Mouse (Mus musculus): ENCODE measurements around the gene Prm2. TPM values are rescaled to one million over a fixed set of nuclear protein-coding genes. Genes with fewer than 3 reads are reported as not detected.
"Not testable (repeated sequence)": the region's sequence is repeated elsewhere in the genome, so short reads cannot be mapped to it uniquely, and the experiment has no call there.

The Prm2 gene
- total RNA-seq, 2 experiments from 2014 or later: not detected

DNA sequence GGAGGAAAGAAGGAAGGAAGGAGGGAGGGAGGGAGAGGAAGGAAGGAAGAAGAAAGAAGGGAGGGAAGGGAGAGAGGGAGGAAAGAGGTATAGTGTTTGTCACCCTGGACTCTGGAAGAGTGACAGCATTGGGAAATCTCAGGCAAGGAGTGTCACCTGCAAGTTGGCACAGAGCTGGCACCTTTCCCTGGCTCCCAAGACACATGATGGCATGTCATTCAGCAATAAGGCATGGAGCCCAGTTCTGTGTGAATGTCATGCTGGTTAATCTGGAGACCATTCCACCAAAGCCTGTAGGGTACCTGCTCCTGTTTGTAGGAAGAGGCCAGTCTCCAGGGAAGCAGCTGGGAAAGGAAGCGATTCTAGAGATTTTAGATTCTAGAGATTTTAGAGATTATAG lies 14.4 kb upstream of the Prm2 start:
- DNase-seq: no peak

DNA sequence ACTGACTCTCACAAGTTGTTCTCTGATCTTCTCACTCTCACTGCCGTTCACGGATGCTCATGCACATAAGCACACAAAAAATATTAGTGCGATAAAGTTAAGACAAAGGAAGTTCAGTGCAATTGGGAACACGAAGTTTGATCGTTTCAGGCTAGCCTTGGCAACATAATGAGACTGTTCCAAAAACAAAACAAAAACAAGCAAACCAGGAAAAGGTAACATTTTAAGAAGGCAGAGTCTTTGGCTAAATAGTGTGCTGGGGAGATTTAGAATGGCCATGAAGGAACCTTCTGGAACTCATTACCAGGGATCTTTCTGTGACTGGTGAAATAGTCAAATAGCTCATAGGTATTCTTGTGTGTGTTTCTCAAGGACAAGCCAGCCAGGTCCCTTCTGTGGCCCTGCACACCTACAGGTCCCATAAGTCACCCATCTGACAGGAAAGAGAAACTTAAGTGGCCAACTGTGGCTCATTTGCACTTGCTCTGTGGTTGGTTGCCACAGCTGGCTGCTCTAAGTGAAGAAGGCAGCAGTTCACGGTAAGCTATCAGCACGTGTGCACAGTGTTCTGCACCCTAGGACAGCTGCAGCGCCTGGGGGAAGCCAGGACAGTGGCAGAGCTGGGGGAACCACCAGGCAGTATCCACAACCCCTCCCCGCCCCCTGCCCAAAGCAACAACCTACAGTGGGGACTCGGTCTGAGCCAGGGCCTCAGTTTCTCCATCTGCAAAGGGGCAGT lies 10.0 kb upstream of the Prm2 start, which contains the start of gene Prm1:
TSS of gene Prm1 (minus strand) at position 51 of the 739 bp plus-strand sequence.
- no peak for DNase-seq

DNA sequence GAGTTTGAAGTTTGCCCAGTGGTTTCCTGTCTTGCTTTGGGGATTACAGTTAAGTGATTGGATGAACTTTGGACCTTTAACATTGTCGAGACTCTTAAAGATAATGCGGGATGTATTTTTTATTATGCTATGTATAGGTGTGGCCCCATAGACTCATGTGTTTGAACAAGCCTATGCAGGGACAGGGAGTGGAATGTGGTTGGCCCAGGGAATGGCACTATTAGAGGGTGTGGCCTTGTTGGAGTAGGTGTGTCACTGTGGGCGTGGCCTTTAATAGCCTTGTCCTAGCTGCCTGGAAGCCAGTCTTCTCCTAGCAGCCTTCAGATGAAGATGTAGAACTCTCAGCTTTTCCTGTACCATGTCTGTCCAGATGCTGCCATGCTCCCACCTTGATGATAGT lies 6.5 kb upstream of the Prm2 start:
- not testable (repeated sequence) for DNase-seq

DNA sequence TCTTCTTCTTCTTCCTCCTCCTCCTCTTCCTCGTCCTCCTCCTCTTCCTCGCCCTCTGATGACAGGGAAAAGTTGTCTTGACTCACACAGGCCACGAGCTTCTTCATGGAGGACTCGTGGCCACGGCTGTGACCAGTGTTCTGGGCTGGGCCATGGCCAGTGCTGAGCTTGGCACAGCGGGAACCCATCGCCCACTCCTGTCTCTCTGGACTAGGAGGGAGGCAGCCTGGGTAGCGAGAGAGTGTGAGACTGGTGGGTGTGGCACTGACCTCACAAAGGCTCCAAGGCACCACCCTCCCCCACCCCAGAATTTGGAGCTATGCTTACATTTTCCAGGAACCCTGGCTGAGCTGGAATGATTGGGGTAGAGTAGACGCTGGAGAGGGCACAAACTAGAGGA lies 5.2 kb downstream of the Prm2 start, which contains the start of gene Prm3:
TSS of gene Prm3 (minus strand) at position 213 of the 400 bp plus-strand sequence.
- no peak for DNase-seq

DNA sequence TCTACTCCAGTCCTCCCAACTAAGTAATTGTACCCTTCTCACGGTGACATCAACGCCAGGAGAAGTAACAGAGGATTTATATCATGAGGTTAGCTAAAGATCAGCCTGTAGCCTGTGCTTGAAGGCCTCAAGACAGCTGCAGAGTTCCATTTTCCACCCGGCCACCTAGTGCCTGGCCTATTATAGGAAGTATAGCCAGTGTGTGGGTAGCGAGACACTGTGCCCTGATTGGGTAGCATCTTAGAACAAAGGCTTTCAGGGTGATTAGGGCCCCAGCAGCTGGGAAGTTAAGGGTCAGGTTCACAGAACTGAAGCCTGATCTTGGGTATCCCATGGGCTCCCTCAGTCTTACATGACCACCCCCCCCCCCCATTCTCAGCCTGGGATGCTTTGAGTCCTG lies 7.1 kb downstream of the Prm2 start:
- DNase-seq: no peak

DNA sequence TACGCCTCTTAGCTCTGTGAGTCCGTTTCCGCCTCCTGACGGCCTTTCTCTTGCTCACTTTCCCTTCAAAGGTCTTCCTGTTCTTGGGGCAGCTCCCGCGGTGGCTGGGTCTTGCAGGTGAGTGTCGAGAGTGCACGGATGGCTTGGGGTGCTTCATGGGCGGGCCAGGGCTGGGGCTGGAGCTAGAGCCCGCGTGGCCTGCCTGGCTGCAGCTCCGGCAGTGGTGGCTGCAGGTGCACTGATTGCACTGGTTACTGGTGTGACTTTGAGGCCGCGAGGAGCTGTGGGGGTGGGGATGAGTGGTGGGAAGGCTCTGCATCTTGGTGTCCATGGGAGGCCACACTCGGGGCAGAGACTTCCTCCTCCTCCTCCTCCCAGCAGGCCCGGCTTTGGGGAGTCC lies 7.7 kb downstream of the Prm2 start, which contains the start of gene Tnp2:
TSS of gene Tnp2 (minus strand) at position 390 of the 400 bp plus-strand sequence.
- no peak for DNase-seq

DNA sequence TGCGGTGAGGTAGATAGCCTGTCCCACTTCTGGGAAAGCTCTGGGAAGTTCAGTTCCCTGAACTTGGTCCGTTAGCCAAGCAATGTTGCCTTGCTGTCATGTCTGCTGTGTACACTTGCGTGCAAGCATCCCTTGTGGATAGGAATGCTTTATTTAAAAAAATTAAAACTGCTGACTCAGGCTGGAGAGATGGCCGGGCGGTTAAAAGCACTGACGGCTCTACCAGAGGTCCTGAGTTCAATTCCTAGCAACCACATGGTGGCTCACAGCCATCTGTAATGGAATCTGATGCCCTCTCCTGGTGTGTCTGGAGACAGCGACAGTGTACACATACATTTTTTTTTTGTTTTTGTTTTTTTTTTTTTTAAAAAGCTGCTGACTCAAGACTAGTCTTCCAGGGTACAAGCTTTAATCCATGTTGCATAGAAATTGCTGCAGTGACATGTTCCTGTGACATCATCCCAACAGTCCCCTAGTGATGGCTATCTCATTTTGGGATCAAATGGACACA lies 8.3 kb downstream of the Prm2 start:
- no peak for DNase-seq

DNA sequence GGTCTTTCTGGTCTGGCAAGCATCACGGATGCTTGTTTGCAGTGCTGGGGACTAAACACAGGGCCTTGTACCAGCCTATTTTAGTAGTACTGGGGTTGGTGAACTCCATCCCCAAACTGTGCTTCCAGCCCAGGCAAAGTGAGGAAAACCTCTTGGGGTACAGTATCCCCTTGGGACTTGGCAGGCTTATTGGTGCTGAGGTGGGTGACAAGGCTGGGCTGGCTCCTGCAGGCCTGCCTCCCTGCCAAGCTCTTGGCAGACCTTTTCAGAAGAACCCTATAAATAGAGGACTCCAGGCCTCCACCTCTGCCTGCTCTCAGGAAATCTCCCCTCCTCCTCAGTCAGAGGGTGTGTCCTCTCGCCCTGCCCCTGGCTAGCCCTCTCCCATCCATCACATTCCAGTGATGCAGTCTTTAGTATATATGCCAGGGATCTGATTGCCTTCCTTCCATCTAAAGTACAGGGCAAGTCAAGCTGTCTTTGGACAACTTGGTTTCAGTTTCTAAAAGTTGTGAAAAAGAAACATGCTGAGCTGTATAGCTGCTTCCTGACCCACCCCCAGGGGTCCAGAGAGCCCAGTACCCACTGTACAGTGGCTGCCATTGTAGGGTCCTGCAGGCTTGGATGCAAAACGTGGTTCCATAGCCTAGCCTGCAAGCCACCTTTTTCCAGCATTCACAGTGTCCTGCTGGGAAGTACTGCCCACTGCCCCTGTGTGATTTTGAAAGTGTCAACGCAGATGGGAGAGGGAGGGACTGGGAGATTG lies 9.0 kb downstream of the Prm2 start:
- DNase-seq: peak; percentile 54

DNA sequence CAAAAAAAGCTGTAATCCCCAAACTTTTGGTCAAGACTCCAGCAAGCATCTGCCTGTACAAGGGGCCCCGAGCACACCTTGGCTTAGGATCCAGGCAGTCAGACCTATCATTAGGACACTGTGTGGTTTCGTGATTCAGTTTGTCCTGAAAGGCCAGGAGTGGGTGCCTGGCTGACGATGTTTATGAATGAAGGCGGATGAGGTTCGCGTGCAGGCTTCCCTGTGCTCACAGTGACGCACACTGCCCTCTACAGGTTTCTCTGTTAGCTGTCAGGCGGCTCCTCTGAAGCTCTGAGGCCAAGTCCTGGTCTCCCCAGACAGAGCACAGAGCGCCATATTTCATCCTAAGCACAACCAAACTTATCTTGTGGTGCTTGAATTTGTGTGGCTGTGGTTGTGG lies 9.6 kb downstream of the Prm2 start:
- DNase-seq: peak; percentile 88

DNA sequence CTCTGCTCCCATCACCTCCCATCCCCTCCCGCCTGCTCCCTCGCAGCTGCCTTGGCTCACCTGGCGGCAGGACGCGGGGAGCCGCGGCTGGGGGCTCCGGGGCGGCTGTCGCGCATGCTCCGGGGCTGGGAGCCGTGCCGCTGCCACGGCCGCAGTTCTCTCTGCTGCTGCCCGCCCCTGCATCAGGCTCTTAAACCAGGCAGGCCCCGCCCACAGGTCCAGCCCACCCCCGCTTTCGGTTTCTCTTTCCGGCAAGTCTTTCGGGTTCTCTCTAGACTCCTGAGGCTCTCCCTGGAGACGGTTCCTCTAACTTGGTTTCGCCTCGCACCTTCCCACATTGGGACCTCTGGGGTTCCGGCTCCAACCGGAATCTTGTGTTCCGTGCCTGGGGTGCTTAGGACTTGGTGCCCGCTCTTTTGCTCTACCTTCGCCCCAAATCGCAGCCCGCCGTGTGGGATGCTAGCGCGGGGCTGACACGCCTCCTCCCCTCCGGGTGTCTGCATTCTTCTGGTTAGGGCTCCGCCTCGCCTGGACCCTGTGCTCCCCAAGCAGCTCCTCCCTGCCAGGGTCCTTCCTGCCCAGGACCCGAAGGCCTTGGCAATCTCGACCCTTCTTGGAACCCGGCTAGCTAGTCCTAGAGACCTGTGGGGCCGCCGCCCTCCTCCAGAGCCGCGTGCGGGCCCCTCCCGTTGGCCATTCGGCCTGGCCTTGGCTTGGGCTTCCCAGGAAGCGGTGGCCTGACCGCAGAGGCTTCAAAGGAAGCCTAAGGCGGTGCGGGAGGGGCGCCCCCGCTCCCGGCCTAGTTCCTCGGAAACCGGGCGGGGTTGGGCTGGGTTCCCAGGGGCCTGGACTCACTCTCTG lies 10.3 kb downstream of the Prm2 start, which contains the start of gene Socs1:
TSS of gene Socs1 (minus strand) at position 166 of the 861 bp plus-strand sequence.
- DNase-seq: peak; percentile 90

DNA sequence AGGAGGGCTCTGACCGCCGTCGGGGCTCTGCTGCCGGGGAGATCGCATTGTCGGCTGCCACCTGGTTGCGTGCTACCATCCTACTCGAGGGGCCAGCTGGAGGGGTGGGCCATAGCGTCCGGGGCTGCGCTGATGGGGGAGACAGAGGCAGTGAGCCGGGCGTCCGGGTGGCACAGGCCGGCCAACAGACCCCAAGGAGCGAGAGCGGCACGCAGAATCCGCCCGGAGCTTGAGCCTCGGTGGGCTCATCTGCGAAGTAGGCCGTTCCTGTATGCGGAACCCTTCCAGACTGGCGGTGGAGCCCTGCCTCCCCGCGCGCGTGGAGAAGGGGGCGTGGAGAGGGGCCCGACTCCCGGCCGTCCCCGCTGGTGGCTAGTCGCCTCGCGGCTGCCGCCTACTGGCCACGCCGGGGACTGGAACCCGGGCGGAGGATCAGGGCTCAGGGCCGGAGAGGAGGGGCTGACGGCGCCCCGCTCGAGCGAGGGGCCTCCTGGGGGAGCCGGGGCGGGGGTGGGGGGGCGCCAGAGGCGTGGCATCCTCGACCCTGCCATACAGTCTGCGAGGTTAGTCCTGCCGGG lies 11.1 kb downstream of the Prm2 start:
- DNase-seq: peak; percentile 97

DNA sequence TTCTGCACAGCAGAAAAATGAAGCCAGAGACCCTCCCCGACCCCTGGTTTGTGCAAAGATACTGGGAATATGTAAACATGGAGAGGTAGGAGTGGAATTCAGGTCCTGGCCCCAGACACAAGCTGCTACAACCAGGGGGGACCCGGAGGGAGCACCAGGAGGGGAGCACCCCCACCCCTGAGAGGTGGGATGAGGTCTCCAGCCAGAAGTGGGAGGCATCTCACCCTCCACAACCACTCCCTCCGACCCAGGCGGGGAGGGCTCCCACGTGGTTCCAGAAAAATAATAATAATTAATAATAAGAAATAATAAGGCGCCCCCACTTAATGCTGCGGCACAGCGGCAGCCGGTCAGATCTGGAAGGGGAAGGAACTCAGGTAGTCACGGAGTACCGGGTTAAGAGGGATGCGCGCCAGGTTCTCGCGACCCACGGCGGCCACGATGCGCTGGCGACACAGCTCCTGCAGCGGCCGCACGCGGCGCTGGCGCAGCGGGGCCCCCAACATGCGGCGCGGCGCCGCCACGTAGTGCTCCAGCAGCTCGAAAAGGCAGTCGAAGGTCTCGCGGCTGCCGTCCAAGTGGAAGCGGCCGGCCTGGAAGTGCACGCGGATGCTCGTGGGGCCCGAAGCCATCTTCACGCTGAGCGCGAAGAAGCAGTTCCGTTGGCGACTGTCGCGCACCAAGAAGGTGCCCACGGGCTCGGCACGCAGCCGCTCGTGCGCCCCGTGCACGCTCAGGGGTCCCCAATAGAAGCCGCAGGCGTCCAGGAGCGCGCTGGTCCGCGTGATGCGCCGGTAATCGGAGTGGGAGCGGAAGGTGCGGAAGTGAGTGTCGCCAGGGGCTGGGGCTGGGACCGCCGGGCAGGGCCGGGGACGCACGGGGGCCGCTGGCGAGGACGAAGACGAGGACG lies 11.8 kb downstream of the Prm2 start:
- peak; percentile 56 for DNase-seq

DNA sequence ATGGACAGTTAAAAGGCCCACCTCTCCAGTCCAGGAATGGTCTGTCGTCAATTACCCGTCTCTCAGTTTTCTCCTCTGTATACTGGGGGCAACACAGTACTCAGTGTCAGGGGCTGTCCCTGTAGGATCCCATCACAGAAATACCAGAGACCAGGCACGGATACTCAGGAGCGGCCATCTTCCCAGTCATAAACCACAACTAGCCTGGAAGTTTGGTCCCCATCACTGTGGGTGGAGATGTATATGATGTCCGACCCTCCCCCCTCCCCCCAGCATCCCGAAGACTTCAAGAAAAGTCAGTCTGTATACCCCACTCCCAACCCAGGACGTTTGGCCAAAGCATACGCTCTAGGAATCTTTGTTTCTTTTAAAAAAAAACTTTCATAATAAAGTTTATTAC lies 12.5 kb downstream of the Prm2 start:
- no peak for DNase-seq

DNA sequence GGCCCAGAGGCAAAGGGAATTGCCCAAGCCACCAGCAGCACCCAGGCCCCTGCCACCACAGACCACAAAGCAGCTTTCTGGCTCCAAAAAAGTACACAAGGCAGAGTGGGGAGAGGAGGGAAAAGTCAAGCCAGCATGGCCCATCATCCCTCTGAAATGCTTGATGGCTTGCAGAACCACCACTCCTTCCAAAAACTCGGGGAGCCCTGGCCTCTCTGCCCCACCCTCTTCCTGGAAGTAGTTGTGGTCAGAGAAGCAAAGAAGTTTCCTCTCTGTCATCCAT lies 12.8 kb downstream of the Prm2 start:
- no peak for DNase-seq

DNA sequence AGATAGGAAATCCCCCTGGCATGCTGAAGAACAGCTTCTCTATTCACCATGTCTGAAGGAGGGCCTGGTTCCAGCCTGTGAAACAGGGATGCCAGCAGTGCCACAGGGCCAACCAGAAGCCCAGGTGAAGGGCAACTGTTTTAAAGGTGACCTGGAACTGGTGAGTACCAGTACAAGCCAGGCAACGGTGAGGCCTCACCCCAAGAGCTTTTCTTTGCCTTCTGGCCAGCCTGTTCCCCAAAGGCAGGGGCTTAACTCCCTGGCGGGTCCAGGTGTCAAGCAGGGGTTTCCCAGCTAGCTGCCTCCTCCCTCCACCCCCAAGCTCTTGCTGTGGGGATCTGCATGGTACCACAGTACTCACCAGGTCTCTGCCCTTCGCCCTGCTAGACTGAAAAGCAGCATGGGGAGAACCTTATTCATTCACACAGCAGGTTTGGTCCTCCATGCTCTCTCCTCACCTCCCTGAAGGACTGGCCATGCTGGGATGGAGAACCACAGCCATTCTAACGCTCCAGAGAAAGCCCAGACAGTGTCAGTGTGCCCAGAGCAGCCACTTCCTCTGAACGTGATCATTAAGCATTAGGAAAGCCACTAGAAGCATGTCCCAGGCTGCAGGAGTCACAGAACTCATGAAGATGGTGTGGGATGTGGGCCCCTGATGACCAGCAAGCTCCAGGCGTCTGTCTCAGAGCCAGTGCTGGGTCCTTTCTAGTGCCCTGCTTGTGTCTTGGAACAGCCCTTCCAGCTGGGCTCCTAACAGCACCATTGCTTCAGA lies 13.4 kb downstream of the Prm2 start:
- no peak for DNase-seq

DNA sequence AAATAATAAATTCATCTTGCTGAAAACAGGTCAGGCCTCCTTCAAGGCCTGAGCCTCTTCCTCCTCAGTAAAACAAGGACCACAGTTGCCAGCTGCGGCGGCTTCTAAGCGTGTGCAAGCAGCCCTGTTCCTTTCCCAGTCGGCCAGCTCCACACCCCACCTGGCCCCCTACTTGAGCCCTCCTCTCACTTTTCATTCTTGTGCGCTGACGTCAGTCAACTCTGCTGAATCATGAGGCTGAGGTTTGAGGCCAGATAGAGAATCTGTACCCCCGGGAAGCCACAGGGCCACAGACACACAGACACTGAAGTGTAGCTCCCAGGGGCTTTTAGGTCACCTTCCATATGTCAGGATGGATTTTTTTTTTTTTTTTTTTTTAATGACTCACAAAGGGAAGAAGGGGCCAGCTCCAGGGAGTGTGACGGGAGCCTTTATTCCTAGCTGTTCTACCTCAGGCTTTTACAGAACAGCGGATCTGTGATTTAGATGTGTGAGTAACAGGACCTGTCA lies 14.0 kb downstream of the Prm2 start:
- DNase-seq: no peak

DNA sequence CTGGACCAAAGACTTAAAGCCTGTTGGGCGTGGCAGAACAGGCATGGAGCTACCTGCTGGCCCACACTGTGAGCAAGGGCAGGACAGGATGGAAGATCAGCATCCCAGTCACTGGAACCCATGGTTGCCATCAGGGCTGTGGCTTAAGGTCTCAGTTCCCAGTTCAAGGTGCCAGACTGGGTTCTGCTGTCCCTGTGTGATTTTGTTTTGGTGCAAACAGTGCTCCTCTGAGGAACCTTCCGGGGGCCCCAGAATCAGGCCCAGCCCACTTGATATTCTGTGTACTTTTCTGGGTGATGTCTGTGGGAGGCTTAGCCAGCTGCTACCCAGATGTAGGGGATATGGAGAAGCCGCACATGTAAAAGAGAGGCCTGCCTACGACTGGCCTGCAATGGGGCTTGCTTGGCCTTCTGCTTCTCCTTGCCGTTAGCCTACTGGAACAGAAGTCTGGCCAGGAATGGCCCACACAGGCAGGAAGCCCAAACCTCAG lies 15.3 kb downstream of the Prm2 start:
- no peak for DNase-seq

DNA sequence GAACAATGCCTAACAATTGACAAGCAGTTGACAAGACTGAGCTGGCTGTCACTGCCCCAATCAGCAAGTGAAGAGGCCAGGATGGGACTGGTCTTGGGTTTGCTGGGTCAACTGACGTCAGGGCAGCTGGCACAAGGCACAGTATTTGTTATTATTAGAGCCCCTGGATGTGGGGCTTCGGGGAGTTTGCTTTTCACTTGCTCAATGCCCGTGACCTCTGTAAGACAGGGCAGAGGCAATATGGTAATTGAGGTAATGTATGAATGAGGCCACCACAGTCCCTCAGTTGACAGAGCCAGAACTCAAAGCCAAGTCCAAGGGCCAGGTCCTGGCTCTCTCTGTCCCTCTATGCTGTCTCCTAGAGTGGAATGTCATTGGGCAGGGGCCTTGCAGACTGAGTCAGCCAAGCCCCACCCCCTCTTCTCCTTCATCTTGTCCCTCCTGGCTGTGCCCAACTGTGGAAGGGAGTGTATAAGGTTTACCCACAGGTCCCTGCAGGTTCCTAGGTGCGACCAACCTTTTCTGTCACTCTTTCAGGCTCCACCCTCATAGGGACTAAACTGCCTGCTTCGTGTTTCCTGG lies 18.3 kb downstream of the Prm2 start:
- peak; percentile 44 for DNase-seq

DNA sequence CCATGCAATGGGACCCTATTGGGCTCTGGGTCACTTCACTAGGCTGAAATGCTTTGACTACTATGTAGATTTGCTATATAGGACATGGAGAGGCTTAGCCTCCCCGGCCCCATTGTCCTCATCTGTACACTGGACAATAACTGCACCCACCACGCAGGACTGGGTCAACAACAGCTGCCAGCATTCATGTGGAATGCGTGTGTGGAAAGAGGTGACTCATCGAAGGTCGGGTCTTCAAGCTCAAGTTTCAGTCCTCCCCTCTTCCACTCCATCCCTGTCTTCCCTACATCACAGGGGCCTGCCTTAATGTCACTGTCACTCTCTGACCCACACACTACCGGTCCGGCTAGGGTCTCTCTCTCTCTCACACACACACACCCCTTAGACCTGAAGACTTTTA lies 19.6 kb downstream of the Prm2 start:
- no peak for DNase-seq

DNA sequence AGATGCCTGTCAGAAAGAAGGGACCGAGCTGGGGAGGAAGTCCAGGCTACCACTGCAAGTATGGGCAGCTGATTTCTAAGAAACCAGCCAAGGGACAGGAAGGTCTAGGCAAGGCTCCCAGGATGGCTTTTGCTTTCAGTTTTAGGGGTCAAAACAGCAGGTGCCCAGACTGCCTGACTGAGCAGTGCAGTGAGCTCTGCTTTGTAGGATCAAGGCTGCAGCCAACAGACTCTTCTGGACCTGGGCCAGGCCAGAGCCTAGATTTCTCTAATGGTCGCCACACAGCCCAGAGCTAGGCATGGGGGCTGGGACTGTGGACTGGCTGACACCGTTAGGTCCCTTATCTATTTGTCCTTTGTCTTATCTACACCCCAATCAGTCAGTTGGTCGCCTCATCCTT lies 21.2 kb downstream of the Prm2 start:
- no peak for DNase-seq
